Mouse (Mus musculus) Patski (cell line): ENCODE measurements around the gene Ramp2. TPM values are rescaled to one million over a fixed set of nuclear protein-coding genes. Genes with fewer than 3 reads are reported as not detected.

Experiments
- ATAC-seq: fragments of 100-300 bp; one replicate; pipeline ENCODE4 v1.8.0; 2021
- CTCF ChIA-PET: fragments of 350-600 bp; sonication (Branson Sonifier 250); formaldehyde crosslinking; loops from one replicate; lab custom pipeline; 2022; ENCODE audit warnings: inconsistent platforms; lab: Charles Lee
- POLR2A ChIA-PET: fragments of 350-600 bp; sonication (Branson Sonifier 250); formaldehyde crosslinking; loops from one replicate; lab custom pipeline; 2022; ENCODE audit warnings: antibody characterized with exemption, inconsistent platforms; lab: Charles Lee
- DNase-seq: peaks from one replicate; pipeline ENCODE4 v3.0.0-alpha.2; 2011; ENCODE audit warnings: low read depth, low spot score
- H3K27me3 ChIP-seq: fragments of 371-371 bp; one replicate; pipeline ENCODE4 v1.5.1; 2021
- CTCF ChIP-seq: fragments of 100-300 bp; IDR thresholded peaks from one replicate; pipeline ENCODE4 v1.5.1; 2021
- in situ Hi-C: fragments of 300-500 bp; cut with MboI; formaldehyde crosslinking; loops from 3 replicates; pipeline ENCODE4 v1.11.1; 2018; ENCODE audit warnings: low pct_unique_long_range_greater_than_20kb, mixed read lengths
- polyA plus RNA-seq: library from polyadenylated mRNA; unstranded; gene quantifications from one replicate; pipeline ENCODE4 v1.2.3, GENCODE M21; 2021

Gene Ramp2
- polyA plus RNA-seq, 1 experiment from 2014 or later = 27.3 TPM

GRCm38 (mm10) chr11:101224337-101224736, 21.5 kb upstream of the Ramp2 start:
- TF ChIP-seq CTCF = no peak
- no peaks in the 10 kb centered on the region for H3K27me3 ChIP-seq
- DNase-seq (no peak), ATAC-seq (no peak)
- in situ Hi-C loops = no loop called here
- CTCF ChIA-PET = no interaction called here
- POLR2A ChIA-PET = no interaction called here

GRCm38 (mm10) chr11:101225331-101226064, 20.3 kb upstream of the Ramp2 start:
- ChIA-PET CTCF (no interaction called here), POLR2A (no interaction called here)
- no peaks in the 10 kb centered on the region for H3K27me3 ChIP-seq
- no peak for DNase-seq
- TF ChIP-seq CTCF = no peak
- in situ Hi-C loops = no loop called here
- no peak for ATAC-seq

- POLR2A ChIA-PET = no interaction called here
- ATAC-seq (peak; percentile 57), DNase-seq (no peak)
- in situ Hi-C loops = no loop called here
- CTCF ChIA-PET = no interaction called here
- no peak for TF ChIP-seq CTCF
- no peaks in the 10 kb centered on the region for H3K27me3 ChIP-seq
Measured at GRCm38 (mm10) chr11:101226065-101226701, 19.6 kb upstream of the Ramp2 start, which contains the start of gene Ezh1. Ezh1 (minus strand) TSS chr11:101226463.

GRCm38 (mm10) chr11:101229361-101229900, 16.4 kb upstream of the Ramp2 start:
- TF ChIP-seq CTCF = no peak
- ChIA-PET CTCF (interaction anchor here (1.0 to 2.0 kb wide), 4 partner anchors 10 to 22 kb away, joined by 3 to 8 read pairs (median 4); partner anchors contain the start of gene Ramp2), POLR2A (interaction anchor here (0.8 kb wide), 1 partner anchor 32 kb away, joined by 3 read pairs; no protein-coding TSS in a partner anchor)
- no peaks in the 10 kb centered on the region for H3K27me3 ChIP-seq
- no peak for ATAC-seq
- in situ Hi-C loops = no loop called here
- DNase-seq = no peak

- no peaks in the 10 kb centered on the region for H3K27me3 ChIP-seq
- in situ Hi-C loops = no loop called here
- TF ChIP-seq CTCF = no peak
- no peak for DNase-seq
- no peak for ATAC-seq
- POLR2A ChIA-PET = interaction anchor here (0.8 to 0.9 kb wide), 4 partner anchors 22 to 168 kb away, joined by 3 to 4 read pairs (median 4); partner anchors contain the start of gene Wnk4
- CTCF ChIA-PET = interaction anchor here (1.1 to 2.0 kb wide), 2 partner anchors 11 to 16 kb away, joined by 4 to 8 read pairs; partner anchors contain the start of gene Ramp2
Measured at GRCm38 (mm10) chr11:101230061-101230511, 15.7 kb upstream of the Ramp2 start.

GRCm38 (mm10) chr11:101230526-101230925, 15.3 kb upstream of the Ramp2 start:
- ATAC-seq (no peak), DNase-seq (no peak)
- in situ Hi-C loops = no loop called here
- CTCF ChIA-PET = interaction anchor here (2.0 kb wide), 1 partner anchor 15 kb away, joined by 8 read pairs; the partner anchor contains the start of gene Ramp2
- H3K27me3 ChIP-seq = no peaks in the 10 kb centered on the region
- POLR2A ChIA-PET = interaction anchor here (0.8 to 0.9 kb wide), 3 partner anchors 22 to 168 kb away, joined by 3 to 4 read pairs (median 4); partner anchors contain the start of gene Wnk4
- no peak for TF ChIP-seq CTCF

GRCm38 (mm10) chr11:101230991-101231871, 14.6 kb upstream of the Ramp2 start:
- H3K27me3 ChIP-seq = no peaks in the 10 kb centered on the region
- in situ Hi-C loops = no loop called here
- ATAC-seq = peak; percentile 79
- CTCF ChIA-PET = interaction anchor here (0.9 to 1.4 kb wide), 5 partner anchors 9 to 27 kb away, joined by 3 to 7 read pairs (median 3); partner anchors contain the start of gene Ramp2
- TF ChIP-seq CTCF = no peak
- POLR2A ChIA-PET = interaction anchor here (0.8 to 2.2 kb wide), 7 partner anchors 15 to 169 kb away, joined by 3 to 10 read pairs (median 4); partner anchors contain the start of genes Ramp2 and Wnk4
- DNase-seq = no peak

- TF ChIP-seq CTCF = no peak
- POLR2A ChIA-PET = interaction anchor here (0.6 to 2.2 kb wide), 7 partner anchors 14 to 46 kb away, joined by 3 to 10 read pairs (median 4); partner anchors contain the start of genes Ramp2, Vps25 and Wnk4
- no peak for DNase-seq
- in situ Hi-C loops = no loop called here
- H3K27me3 ChIP-seq = no peaks in the 10 kb centered on the region
- peak; percentile 63 for ATAC-seq
- CTCF ChIA-PET = interaction anchor here (0.7 to 1.4 kb wide), 6 partner anchors 10 to 31 kb away, joined by 3 to 7 read pairs (median 3); partner anchors contain the start of gene Ramp2
Measured at GRCm38 (mm10) chr11:101232010-101232839, 13.6 kb upstream of the Ramp2 start.
